Mouse (Mus musculus) ovary, postnatal 10 days (tissue): ENCODE results near the gene Ankrd2.

Experiments used
- DNase-seq: peaks from one replicate; pipeline ENCODE4 v3.0.0; 2022; ENCODE audit warnings: low spot score

Gene Ankrd2

GRCm38 (mm10) chr19:42016251-42016650 is 19.5 kb upstream of the Ankrd2 start:
- no peak for DNase-seq

DNA sequence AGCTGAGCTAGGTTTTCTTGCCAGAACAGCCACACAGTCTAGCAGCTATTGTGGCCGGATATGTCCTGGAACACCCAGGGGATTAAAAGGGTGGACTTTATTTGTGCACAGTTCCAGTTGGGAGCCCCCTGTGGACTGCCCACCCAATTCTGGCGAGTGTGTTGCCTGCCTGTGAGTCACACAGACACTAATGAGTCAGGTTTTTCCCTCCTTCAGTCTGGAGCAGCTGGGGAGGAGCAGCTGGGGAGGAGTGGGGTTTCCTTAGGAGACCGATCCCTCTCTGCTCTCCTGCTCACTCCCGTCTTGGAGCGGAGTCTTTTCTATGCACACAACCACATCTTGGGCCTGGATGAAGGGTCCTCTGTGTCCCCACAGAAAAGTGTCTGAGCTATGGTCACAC is 19.0 kb upstream of the Ankrd2 start:
- no peak for DNase-seq

DNA sequence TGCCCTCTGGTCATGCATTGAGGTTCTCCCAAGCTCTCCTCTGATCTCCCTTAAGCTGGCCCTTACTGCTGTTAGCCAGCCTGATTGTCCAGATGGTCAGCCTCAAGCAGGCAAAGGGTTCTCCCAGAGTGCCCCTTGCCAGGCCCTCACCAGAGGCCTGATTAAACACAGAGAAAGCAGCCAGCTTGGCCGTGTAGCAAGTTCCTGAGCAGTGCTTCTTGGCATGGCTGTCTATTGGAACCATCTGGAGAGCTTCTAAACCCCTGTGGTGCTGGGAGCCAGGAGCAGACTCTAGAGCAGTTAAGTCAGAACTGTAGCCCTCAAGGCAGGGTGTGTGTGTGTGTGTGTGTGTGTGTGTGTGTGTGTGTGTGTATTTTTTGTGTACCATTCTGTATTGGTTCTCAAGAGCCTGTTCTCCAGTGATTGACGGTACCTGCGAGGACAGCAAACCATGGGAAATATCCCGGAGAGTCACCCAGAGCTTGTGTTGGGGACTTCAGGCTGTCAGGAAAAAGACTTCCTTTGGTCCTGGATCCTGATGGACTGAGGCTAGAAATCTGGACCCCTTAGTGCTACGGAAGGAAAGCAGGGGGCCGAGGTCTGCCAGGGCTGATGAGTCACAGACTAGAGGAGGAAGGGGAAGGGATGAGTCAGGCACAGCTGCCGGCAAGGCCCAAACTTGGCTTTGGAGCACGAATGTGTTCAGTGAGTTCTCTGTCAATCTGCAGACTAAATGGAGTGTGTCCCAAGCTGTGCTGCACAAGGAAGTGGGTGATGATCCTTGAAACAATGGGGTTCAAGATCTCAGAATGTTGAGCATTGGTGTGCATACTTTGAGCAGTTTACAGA is 18.2 kb upstream of the Ankrd2 start:
- DNase-seq = no peak

DNA sequence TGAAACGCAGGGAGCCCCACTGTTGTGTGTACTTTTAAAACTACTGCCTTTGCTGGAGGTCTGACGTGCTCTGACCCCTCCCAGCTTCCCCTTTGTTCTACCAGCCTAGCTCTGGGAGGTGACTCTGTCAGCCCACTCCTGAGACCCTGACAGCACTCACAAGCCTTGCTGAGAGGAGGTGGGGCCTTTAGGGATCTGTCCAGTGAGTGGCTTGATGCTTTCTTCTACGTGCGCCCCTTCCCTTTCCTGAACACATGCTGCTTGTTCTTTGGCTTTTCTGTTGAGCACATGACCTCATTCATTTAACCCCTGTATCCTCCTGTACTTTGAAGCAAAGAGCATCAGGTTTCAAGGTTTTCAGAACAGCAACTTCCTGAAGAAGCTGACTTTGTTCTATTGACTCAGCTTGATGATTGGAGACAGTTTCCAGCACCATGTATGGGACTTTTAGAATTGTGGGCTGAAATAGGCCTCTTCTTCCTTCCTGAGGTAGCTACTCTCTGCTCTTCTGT is 16.7 kb upstream of the Ankrd2 start:
- DNase-seq = no peak

- DNase-seq = no peak
These were observed 13.9 kb upstream of the Ankrd2 start for GRCm38 (mm10) chr19:42021681-42022541.

- DNase-seq = no peak
These were observed 13.3 kb upstream of the Ankrd2 start for GRCm38 (mm10) chr19:42022542-42022848.

DNA sequence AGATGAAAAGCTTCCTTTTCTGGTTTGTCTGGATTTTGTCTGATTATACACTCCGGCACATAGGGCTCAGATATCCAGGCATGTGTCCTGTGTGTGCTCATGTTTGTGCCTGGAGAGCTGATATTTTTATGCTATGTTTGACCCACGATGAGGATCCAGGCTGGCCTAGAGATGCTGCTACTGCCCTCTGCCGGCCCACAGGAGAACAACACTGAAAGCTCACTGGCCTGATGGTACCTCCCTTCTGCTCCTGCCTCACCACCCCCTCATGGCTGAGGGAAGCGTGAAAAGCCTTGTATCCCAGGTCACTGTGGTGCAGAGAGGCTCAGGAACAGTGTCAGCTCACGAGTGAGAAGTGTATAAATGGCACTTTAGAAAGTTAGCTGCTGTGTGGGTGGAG is 9.6 kb upstream of the Ankrd2 start:
- DNase-seq = peak; percentile 65

DNA sequence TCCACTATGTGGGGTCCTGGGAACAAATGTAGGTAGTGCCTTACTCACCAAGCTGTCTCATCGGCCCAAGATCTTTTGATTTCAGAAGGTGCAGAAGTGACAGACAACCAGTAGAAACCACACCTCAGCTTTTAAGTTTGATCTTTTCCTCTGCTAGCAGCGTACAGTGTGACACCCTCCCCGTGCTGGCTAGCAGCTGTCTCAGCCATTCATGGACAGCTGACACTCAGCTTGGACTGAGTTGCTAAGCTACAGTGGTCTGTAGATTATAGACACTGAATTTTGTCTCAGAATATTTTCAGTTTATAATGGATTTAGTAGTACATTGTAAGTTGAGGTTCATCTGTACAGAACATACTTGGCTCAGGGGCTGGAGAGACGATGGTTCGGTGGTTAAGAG is 4.7 kb upstream of the Ankrd2 start:
- DNase-seq = no peak

DNA sequence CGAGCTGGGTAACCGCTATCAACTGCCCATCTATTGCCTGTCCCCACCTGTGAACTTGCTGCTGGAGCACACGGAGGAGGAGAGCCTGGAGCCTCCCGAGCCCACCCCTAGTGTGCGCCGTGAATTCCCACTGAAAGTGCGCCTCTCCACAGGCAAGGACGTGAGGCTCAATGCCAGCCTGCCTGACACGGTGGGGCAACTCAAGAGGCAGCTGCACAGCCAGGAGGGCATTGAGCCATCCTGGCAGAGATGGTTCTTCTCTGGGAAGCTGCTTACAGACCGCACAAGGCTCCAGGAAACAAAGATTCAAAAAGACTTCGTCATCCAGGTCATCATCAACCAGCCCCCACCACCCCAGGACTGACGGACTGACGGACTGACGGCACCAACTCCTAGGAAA is 2.2 kb upstream of the Ankrd2 start:
- no peak for DNase-seq

- DNase-seq = no peak
These were observed 1.5 kb upstream of the Ankrd2 start for GRCm38 (mm10) chr19:42034146-42034775.

DNA sequence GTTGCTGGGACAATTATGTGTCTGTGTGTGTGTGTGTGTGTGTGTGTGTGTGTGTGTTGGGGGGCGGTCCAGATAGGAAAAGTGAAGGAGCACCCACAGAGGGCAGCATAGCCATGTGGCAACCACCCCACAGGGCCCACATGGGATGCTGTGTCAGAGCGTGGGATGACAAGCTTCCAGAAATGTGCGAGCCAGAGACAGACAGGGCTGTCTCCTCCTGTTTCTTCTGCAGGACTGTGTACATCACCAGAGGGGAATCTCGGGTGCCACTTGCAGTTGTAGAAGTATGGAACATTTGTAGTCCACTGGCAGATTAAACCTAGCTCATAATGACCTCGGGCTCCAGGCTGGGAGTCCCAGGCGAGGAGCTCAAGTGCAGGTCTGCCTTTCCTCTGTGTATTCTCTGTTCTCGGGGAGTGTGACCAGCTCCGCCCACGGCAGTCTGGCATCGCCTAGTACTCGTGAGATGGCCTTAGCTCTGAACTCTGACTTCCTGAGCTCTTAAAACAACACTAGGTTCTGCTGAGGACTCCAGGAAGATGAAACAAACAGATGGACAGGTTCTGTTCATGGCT is 832 bp upstream of the Ankrd2 start:
- no peak for DNase-seq

- DNase-seq = no peak
These were observed 557 bp downstream of the Ankrd2 start for GRCm38 (mm10) chr19:42036357-42036756.

DNA sequence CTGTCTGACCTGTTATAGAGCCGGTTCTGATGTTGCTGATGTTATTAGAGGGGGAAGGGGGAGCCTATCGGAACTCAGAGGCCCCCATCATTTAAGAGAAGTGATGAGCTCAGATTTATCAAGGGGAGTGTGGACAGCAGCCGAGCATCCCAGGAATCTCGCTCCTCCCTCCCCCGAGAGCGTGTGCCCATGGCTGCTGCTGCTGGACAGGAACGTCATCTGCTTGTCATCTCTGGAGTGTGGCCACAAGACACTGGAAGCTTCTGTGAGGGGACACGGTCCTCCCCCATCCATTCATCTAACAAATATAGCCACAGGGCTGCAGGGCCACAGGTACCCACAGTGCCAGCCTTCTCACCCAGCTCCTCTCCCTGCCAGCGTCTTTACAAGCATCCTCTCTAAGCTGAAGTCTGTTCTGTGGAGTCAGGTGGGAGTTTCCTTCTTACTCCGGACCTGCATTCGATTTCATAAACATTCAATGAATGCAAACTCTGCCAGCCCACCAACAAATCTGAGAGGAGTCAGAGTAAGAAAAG is 1.4 kb downstream of the Ankrd2 start:
- DNase-seq = no peak

- no peak for DNase-seq
These were observed 2.5 kb downstream of the Ankrd2 start for GRCm38 (mm10) chr19:42038310-42038709.

GRCm38 (mm10) chr19:42043988-42044387 is 8.2 kb downstream of the Ankrd2 start:
- DNase-seq = no peak

- DNase-seq = no peak
These were observed 9.7 kb downstream of the Ankrd2 start, which contains the start of gene Hoga1 for GRCm38 (mm10) chr19:42045269-42046102. Gene Hoga1 (plus strand): TSS chr19:42045610.

GRCm38 (mm10) chr19:42050251-42050650 is 14.5 kb downstream of the Ankrd2 start:
- no peak for DNase-seq

DNA sequence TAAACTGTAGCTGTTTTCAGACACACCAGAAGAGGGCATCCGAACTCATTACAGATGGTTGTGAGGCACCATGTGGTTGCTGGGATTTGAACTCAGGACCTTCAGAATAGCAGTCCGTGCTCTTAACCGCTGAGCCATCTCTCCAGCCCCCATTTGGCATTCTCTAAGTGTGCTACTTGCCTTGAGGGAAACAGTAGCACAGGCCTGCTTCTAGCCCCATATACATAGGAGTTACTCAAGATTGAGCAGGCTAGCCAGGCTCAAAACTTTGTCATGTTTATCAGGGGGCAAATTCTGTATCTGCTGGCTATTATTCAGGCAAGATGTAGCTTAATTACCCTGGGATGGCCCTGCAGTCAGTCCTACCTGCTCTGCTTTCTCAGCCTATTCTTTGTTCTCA is 15.6 kb downstream of the Ankrd2 start:
- DNase-seq = no peak

DNA sequence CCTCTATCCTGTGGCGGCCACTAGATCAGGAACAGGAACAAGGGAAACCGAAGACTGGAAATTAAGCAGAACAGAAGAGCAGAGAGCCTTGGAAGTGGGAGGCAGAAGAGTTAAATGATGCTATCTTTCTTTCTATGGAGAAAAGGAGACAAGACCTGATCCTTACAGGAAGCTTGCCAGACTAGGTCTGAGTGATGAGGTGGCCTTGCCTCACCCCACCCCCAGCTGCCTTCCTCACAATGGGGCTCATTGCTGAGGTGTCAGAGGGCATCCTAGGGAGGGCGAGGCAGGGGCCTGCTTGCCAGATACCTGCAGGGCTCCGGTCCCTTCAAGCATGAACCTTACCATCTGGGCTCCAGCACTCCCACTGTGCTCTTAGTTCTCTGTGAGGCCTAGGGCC is 16.1 kb downstream of the Ankrd2 start, which contains the start of gene 4933411K16Rik:
TSS of gene 4933411K16Rik (plus strand) at position 301 of the 400 bp plus-strand sequence.
- DNase-seq = no peak

DNA sequence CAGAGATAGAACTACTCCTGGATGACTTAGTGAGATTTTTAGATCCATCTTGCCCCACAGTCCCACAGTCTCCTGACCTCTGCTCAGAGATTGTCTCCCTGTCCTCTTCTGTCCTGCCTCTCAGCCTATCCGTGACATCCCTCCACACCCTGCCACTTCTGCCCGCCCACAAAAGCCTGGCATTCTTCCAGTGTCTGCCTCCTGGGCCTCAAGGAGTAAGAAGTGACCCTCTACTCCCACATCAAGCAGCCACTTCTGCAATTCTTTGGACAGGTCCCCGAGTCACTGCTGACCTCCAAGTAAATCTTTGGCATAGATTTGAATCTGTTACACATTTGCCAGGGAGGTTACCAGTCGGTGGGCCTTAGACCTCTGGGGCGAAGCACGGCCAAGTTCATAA is 18.5 kb downstream of the Ankrd2 start:
- DNase-seq = no peak

DNA sequence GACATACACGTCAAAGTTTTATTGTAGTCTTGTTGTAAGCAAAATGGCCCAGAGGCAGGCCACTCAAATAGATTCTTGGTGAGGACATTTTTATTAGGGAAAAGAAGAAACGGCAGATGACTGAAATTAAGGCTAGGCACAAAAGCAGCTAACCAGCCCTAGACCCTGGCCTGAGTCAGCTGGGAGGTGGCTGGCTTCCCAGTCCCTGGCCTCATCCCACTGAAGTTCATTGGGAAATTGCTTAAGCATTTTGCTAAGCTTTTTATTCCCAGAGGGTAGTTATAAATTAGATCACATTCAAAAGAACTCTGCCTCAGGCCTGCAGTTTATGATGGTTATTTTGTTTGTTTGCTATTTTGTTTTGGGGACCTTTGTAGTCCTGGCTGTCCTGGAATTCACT is 20.1 kb downstream of the Ankrd2 start:
- DNase-seq = peak; percentile 36
